Mouse (Mus musculus) left cerebral cortex, postnatal 36 days (tissue): ENCODE data around the gene Cldn34c1. TPM values are rescaled to one million over a fixed set of nuclear protein-coding genes. Genes with fewer than 3 reads are reported as not detected.
"Not testable (repeated sequence)": the region's sequence is repeated elsewhere in the genome, so short reads cannot be mapped to it uniquely, and the experiment has no call there.

ENCODE experiments used
- DNase-seq, 2 experiments: peaks; one replicate each; pipeline ENCODE4 v3.0.0; 2021 to 2022; ENCODE audit warnings: low spot score in 2 of 2, mixed read lengths in 1 of 2
- intact Hi-C: fragments of 180-260 bp; cut with DNase I; formaldehyde crosslinking; loops from one replicate; pipeline ENCODE4 v1.15.1; 2025
- total RNA-seq, 2 experiments: library from RNA; stranded (reverse); gene quantifications; 2 replicates each; pipeline ENCODE4 v1.2.3; 2021

Cldn34c1 gene
- total RNA-seq = 1 to 10 TPM; 3.6 to 7.0 TPM

GRCm38 (mm10) chrX:123103291-123104260, at the start of gene Cldn34c1:
Gene Cldn34c1, plus strand, starts transcription at chrX:123103495.
- intact Hi-C loops = no loop called here
- DNase-seq = peak; percentile 70 to 71

- no peak for DNase-seq
- intact Hi-C loops = no loop called here
Measured at GRCm38 (mm10) chrX:123087441-123087840, 15.9 kb upstream of the Cldn34c1 start.

- DNase-seq, intact Hi-C loops: not testable (repeated sequence)
Measured at GRCm38 (mm10) chrX:123102806-123103205, 489 bp upstream of the Cldn34c1 start.

GRCm38 (mm10) chrX:123104692-123105091, 1.4 kb downstream of the Cldn34c1 start:
- DNase-seq, intact Hi-C loops: not testable (repeated sequence)

- DNase-seq, intact Hi-C loops: not testable (repeated sequence)
Measured at GRCm38 (mm10) chrX:123222381-123222780, 119.1 kb downstream of the Cldn34c1 start, which contains the start of gene Srsx. Gene Srsx, minus strand, starts transcription at chrX:123222481.

Other genes with a start within 250 kb of the Cldn34c1 start
- not detected for gene Gm17521, start 73.8 kb upstream of the Cldn34c1 start, total RNA-seq
- gene Srsx, start 119.0 kb downstream of the Cldn34c1 start, total RNA-seq = not detected
- gene Gm17577, start 143.4 kb downstream of the Cldn34c1 start, total RNA-seq = not detected